Mouse (Mus musculus): ENCODE results near the gene Matn4.
A peak's percentile ranks its signal among the peaks of the same experiment; 100 is the strongest.

Gene Matn4

GRCm38 (mm10) chr2:164414581-164414980 lies 9.6 kb upstream of the Matn4 start:
- no peak for DNase-seq (ENCODE audit: low spot score in 2 of 2)

- DNase-seq (ENCODE audit: low spot score in 2 of 2) = no peak
Measured at GRCm38 (mm10) chr2:164414167-164414566, 9.2 kb upstream of the Matn4 start.

- DNase-seq (ENCODE audit: low spot score in 2 of 2) = peak in 1 of 2 experiments; percentile 68
Measured at GRCm38 (mm10) chr2:164407708-164408107, 2.7 kb upstream of the Matn4 start.

GRCm38 (mm10) chr2:164405519-164405918 lies 559 bp upstream of the Matn4 start:
- DNase-seq (ENCODE audit: low spot score in 2 of 2) = no peak

- peak in 1 of 2 experiments; percentile 45 for DNase-seq (ENCODE audit: low spot score in 2 of 2)
Measured at GRCm38 (mm10) chr2:164404082-164404990, 624 bp downstream of the Matn4 start.

- no peak for DNase-seq (ENCODE audit: low spot score in 2 of 2)
Measured at GRCm38 (mm10) chr2:164403396-164404081, 1.4 kb downstream of the Matn4 start.

GRCm38 (mm10) chr2:164402906-164403305 lies 2.1 kb downstream of the Matn4 start, which contains the start of gene Rbpjl:
TSS of gene Rbpjl (plus strand) at chr2:164403141.
- DNase-seq (ENCODE audit: low spot score in 2 of 2) = peak; percentile 63 to 73

- no peak for DNase-seq (ENCODE audit: low spot score in 2 of 2)
Measured at GRCm38 (mm10) chr2:164396911-164397310, 8.0 kb downstream of the Matn4 start.

- DNase-seq (ENCODE audit: low spot score in 2 of 2) = no peak
Measured at GRCm38 (mm10) chr2:164396076-164396475, 8.9 kb downstream of the Matn4 start.

GRCm38 (mm10) chr2:164393126-164393525 lies 11.8 kb downstream of the Matn4 start:
- no peak for DNase-seq (ENCODE audit: low spot score in 2 of 2)

- DNase-seq (ENCODE audit: low spot score in 2 of 2) = peak; percentile 70 to 78
Measured at GRCm38 (mm10) chr2:164389499-164389898, 15.5 kb downstream of the Matn4 start.

GRCm38 (mm10) chr2:164389020-164389419 lies 15.9 kb downstream of the Matn4 start, which contains the start of gene Slpi:
TSS of gene Slpi (minus strand) at chr2:164389095.
- no peak for DNase-seq (ENCODE audit: low spot score in 2 of 2)

GRCm38 (mm10) chr2:164386953-164387352 lies 18.0 kb downstream of the Matn4 start:
- peak in 1 of 2 experiments; percentile 40 for DNase-seq (ENCODE audit: low spot score in 2 of 2)

GRCm38 (mm10) chr2:164385927-164386763 lies 18.8 kb downstream of the Matn4 start:
- DNase-seq (ENCODE audit: low spot score in 2 of 2) = no peak

GRCm38 (mm10) chr2:164383656-164384399 lies 21.1 kb downstream of the Matn4 start:
- no peak for DNase-seq (ENCODE audit: low spot score in 2 of 2)

- no peak for DNase-seq (ENCODE audit: low spot score in 2 of 2)
Measured at GRCm38 (mm10) chr2:164382971-164383370, 22.0 kb downstream of the Matn4 start.

GRCm38 (mm10) chr2:164381726-164382125 lies 23.2 kb downstream of the Matn4 start:
- no peak for DNase-seq (ENCODE audit: low spot score in 2 of 2)

GRCm38 (mm10) chr2:164377478-164378426 lies 27.2 kb downstream of the Matn4 start:
- no peak for DNase-seq (ENCODE audit: low spot score in 2 of 2)

- DNase-seq (ENCODE audit: low spot score in 2 of 2) = peak; percentile 32 to 67
Measured at GRCm38 (mm10) chr2:164373187-164373586, 31.8 kb downstream of the Matn4 start.

All from urinary bladder, postnatal 36 days (tissue).